Mouse (Mus musculus) liver, embryonic 11.5 days (tissue): ENCODE data around the gene Slc39a8. TPM values are rescaled to one million over a fixed set of nuclear protein-coding genes. Genes with fewer than 3 reads are reported as not detected.

Experiments
- ATAC-seq: fragments of 200-750 bp; cut with Nextera tagmentation; replicated peaks from 2 replicates; pipeline ENCODE4 v1.8.0; 2017; ENCODE audit warnings: moderate number of reproducible peaks, mild to moderate bottlenecking, moderate TSS enrichment, moderate library complexity; ENCODE audit not compliant: low FRiP score
- DNase-seq: peaks from one replicate; pipeline ENCODE4 v3.0.0-alpha.2; 2017; ENCODE audit warnings: low spot score
- H3K27ac ChIP-seq: fragments of 300-500 bp; sonication (generic); 2 replicates; pipeline ENCODE4 v1.5.1; 2014; ENCODE audit warnings: mild to moderate bottlenecking, low read depth, low read length, control low read depth
- H3K27me3 ChIP-seq: fragments of 300-500 bp; sonication (generic); replicated peaks from 2 replicates; pipeline ENCODE4 v1.6.1; 2014; ENCODE audit warnings: low read length, mixed read lengths; ENCODE audit not compliant: control insufficient read depth, insufficient read depth
- H3K36me3 ChIP-seq: fragments of 300-500 bp; sonication (generic); 2 replicates; pipeline ENCODE4 v1.6.1; 2014; ENCODE audit warnings: mild to moderate bottlenecking, low read length, moderate library complexity, mixed read lengths; ENCODE audit not compliant: control insufficient read depth, insufficient read depth
- H3K4me1 ChIP-seq: fragments of 300-500 bp; sonication (generic); replicated peaks from 2 replicates; pipeline ENCODE4 v1.6.1; 2014; ENCODE audit warnings: low read length, mixed read lengths; ENCODE audit not compliant: control insufficient read depth, insufficient read depth
- H3K4me2 ChIP-seq: fragments of 300-500 bp; sonication (generic); 2 replicates; pipeline ENCODE4 v1.6.1; 2014; ENCODE audit warnings: mild to moderate bottlenecking, control low read depth, moderate library complexity
- H3K4me3 ChIP-seq: fragments of 300-500 bp; sonication (generic); 2 replicates; pipeline ENCODE4 v1.5.1; 2014; ENCODE audit warnings: low read depth, low read length, control low read depth
- H3K9ac ChIP-seq: fragments of 300-500 bp; sonication (generic); 2 replicates; pipeline ENCODE4 v1.6.1; 2014; ENCODE audit warnings: low read depth, low read length, control low read depth
- H3K9me3 ChIP-seq: fragments of 300-500 bp; sonication (generic); 2 replicates; pipeline ENCODE4 v1.6.1; 2016; ENCODE audit warnings: low read length, inconsistent platforms, mixed read lengths; ENCODE audit not compliant: control insufficient read depth
- WGBS: fragments of 180-500 bp; shearing (Covaris S2); extraction: QIAGEN DNeasy Blood & Tissue Kit; methylation state at CpG from one replicate; pipeline ENCODE4 v1.1.7; 2014; 5-methylcytosine and 5-hydroxymethylcytosine counted together
- polyA plus RNA-seq: library from polyadenylated mRNA; unstranded; fragments of >200 nt; fragmentation: Nextera tagmentation; extraction: Ambion mirVana; gene quantifications from 2 replicates; pipeline ENCODE4 v1.2.1, GENCODE M21; 2014

The Slc39a8 gene
- polyA plus RNA-seq, 1 experiment from 2014 or later: 106 TPM

GRCm38 (mm10) chr3:135878048-135878447 is 53.0 kb downstream of the Slc39a8 start:
- ATAC-seq (no peak), DNase-seq (no peak)
- Histone ChIP-seq H3K36me3 (no peaks in the 10 kb centered on the region), H3K4me3 (no peak overlapping the region), H3K27me3 (no peaks in the 10 kb centered on the region), H3K4me2 (no peak overlapping the region), H3K9me3 (no peaks in the 10 kb centered on the region), H3K9ac (no peak overlapping the region), H3K4me1 (no peaks in the 10 kb centered on the region), H3K27ac (no peak overlapping the region)
- 93% methylated on average over 6 of the region's 6 CpGs for WGBS

- no peaks in the 10 kb centered on the region for H3K9me3 ChIP-seq
- H3K4me1 ChIP-seq: no peaks in the 10 kb centered on the region
- 79% methylated on average over 12 of the region's 12 CpGs for WGBS
- no peak overlapping the region for H3K27ac ChIP-seq
- DNase-seq (no peak), ATAC-seq (no peak)
- peaks cover 2% of the 10 kb centered on the region; the same call in 1 of the 2 replicates for H3K36me3 ChIP-seq
- H3K9ac ChIP-seq: no peak overlapping the region
- no peaks in the 10 kb centered on the region for H3K27me3 ChIP-seq
- no peak overlapping the region for H3K4me3 ChIP-seq
- H3K4me2 ChIP-seq: no peak overlapping the region
These were observed 61.0 kb downstream of the Slc39a8 start for GRCm38 (mm10) chr3:135885927-135886658.

GRCm38 (mm10) chr3:135886659-135887027 is 61.6 kb downstream of the Slc39a8 start:
- Histone ChIP-seq H3K4me3 (no peak overlapping the region), H3K4me1 (no peaks in the 10 kb centered on the region), H3K9ac (no peak overlapping the region), H3K4me2 (no peak overlapping the region), H3K9me3 (no peaks in the 10 kb centered on the region), H3K27me3 (no peaks in the 10 kb centered on the region), H3K27ac (no peak overlapping the region), H3K36me3 (peaks cover 2% of the 10 kb centered on the region; the same call in 1 of the 2 replicates)
- ATAC-seq (no peak), DNase-seq (no peak)
- WGBS: 56% methylated on average over 12 of the region's 12 CpGs

GRCm38 (mm10) chr3:135887033-135887855 is 62.2 kb downstream of the Slc39a8 start:
- no peaks in the 10 kb centered on the region for H3K9me3 ChIP-seq
- H3K27me3 ChIP-seq: no peaks in the 10 kb centered on the region
- H3K4me3 ChIP-seq: no peak overlapping the region
- H3K4me2 ChIP-seq: no peak overlapping the region
- no peak for DNase-seq
- H3K27ac ChIP-seq: no peak overlapping the region
- H3K4me1 ChIP-seq: no peaks in the 10 kb centered on the region
- no peak for ATAC-seq
- H3K36me3 ChIP-seq: peaks cover 2% of the 10 kb centered on the region; the same call in 1 of the 2 replicates
- WGBS: 83% methylated on average over 9 of the region's 9 CpGs
- H3K9ac ChIP-seq: no peak overlapping the region

GRCm38 (mm10) chr3:135887856-135888155 is 62.7 kb downstream of the Slc39a8 start:
- H3K9me3 ChIP-seq: no peaks in the 10 kb centered on the region
- H3K4me3 ChIP-seq: no peak overlapping the region
- no peak overlapping the region for H3K27ac ChIP-seq
- no peaks in the 10 kb centered on the region for H3K4me1 ChIP-seq
- no peak overlapping the region for H3K4me2 ChIP-seq
- ATAC-seq (no peak), DNase-seq (no peak)
- H3K9ac ChIP-seq: no peak overlapping the region
- H3K36me3 ChIP-seq: peaks cover 2% of the 10 kb centered on the region; the same call in 1 of the 2 replicates
- H3K27me3 ChIP-seq: no peaks in the 10 kb centered on the region
- 89% methylated on average over 5 of the region's 5 CpGs for WGBS

GRCm38 (mm10) chr3:135889401-135889800 is 64.3 kb downstream of the Slc39a8 start:
- no peaks in the 10 kb centered on the region for H3K4me1 ChIP-seq
- ATAC-seq (peak; percentile 75), DNase-seq (no peak)
- H3K27me3 ChIP-seq: no peaks in the 10 kb centered on the region
- no peaks in the 10 kb centered on the region for H3K9me3 ChIP-seq
- no peak overlapping the region for H3K4me2 ChIP-seq
- no peak overlapping the region for H3K4me3 ChIP-seq
- H3K27ac ChIP-seq: no peak overlapping the region
- H3K36me3 ChIP-seq: 0 out of 2 replicates have a peak, but pooled peaks cover 2% of the 10 kb centered on the region
- no peak overlapping the region for H3K9ac ChIP-seq

- Histone ChIP-seq H3K4me1 (no peaks in the 10 kb centered on the region), H3K27me3 (no peaks in the 10 kb centered on the region), H3K4me2 (no peak overlapping the region), H3K4me3 (no peak overlapping the region), H3K9me3 (no peaks in the 10 kb centered on the region), H3K27ac (no peak overlapping the region), H3K9ac (no peak overlapping the region), H3K36me3 (no peaks in the 10 kb centered on the region)
- WGBS: 71% methylated on average over 1 of the region's 1 CpGs
- ATAC-seq (no peak), DNase-seq (no peak)
These were observed 78.3 kb downstream of the Slc39a8 start for GRCm38 (mm10) chr3:135903366-135903765.

- Histone ChIP-seq H3K27me3 (no peaks in the 10 kb centered on the region), H3K4me3 (no peak overlapping the region), H3K9me3 (no peaks in the 10 kb centered on the region), H3K4me2 (no peak overlapping the region), H3K9ac (no peak overlapping the region), H3K27ac (no peak overlapping the region), H3K4me1 (no peaks in the 10 kb centered on the region), H3K36me3 (no peaks in the 10 kb centered on the region)
- ATAC-seq (no peak), DNase-seq (no peak)
- 66% methylated on average over 6 of the region's 6 CpGs for WGBS
These were observed 79.8 kb downstream of the Slc39a8 start for GRCm38 (mm10) chr3:135904881-135905280.

- no peak for DNase-seq
- no peak for ATAC-seq
- no peak overlapping the region for H3K4me3 ChIP-seq
- no peak overlapping the region for H3K9ac ChIP-seq
- no peaks in the 10 kb centered on the region for H3K36me3 ChIP-seq
- H3K4me2 ChIP-seq: no peak overlapping the region
- no peaks in the 10 kb centered on the region for H3K27me3 ChIP-seq
- H3K4me1 ChIP-seq: no peaks in the 10 kb centered on the region
- H3K27ac ChIP-seq: no peak overlapping the region
- no peaks in the 10 kb centered on the region for H3K9me3 ChIP-seq
- WGBS: 74% methylated on average over 1 of the region's 1 CpGs
These were observed 80.7 kb downstream of the Slc39a8 start for GRCm38 (mm10) chr3:135905729-135906128.
